Mouse (Mus musculus): ENCODE measurements at regions not wholly inside any gene's neighbourhood (a gene's known extent, or its start where the extent isn't known, plus 50 kb on each side); places are given as distances from the start of the nearest gene placed in this dataset.

GRCm38 (mm10) chr6:116974841-116975240, 193.5 kb upstream of the Cxcl12 start:
- H3K79me2 ChIP-seq (ENCODE audit: control insufficient read depth, insufficient read depth): no peaks in the 10 kb centered on the region
- no peaks in the 10 kb centered on the region for H3K36me3 ChIP-seq (ENCODE audit: control insufficient read depth, insufficient read depth)
- no peak overlapping the region for H3K4me3 ChIP-seq (ENCODE audit: insufficient read depth, poor library complexity, severe bottlenecking)
- no peaks in the 10 kb centered on the region for H3K79me3 ChIP-seq (ENCODE audit: low read depth)
- peaks cover 3% of the 10 kb centered on the region for H3K27me3 ChIP-seq (ENCODE audit: control insufficient read depth, insufficient read depth, insufficient read length)
- H3ac ChIP-seq (ENCODE audit: control insufficient read depth, insufficient read length, low read depth): no peak overlapping the region
- TF ChIP-seq MYOD1 (IDR thresholded peaks at IDR 0.05; ENCODE audit: control insufficient read depth, insufficient read length, low read depth) (no peak), USF1 (IDR thresholded peaks at IDR 0.05; ENCODE audit: low read depth) (no peak), FOSL1 (IDR thresholded peaks at IDR 0.05; ENCODE audit: insufficient read depth, low read length, poor library complexity, severe bottlenecking) (no peak), CEBPB (IDR thresholded peaks at IDR 0.05; ENCODE audit: low read depth) (no peak), MAX (IDR thresholded peaks at IDR 0.05) (no peak)

GRCm38 (mm10) chr6:116980349-116980995, 187.9 kb upstream of the Cxcl12 start:
- Histone ChIP-seq H3K27me3 (ENCODE audit: control insufficient read depth, insufficient read depth, insufficient read length) (peaks cover 3% of the 10 kb centered on the region), H3K79me3 (ENCODE audit: low read depth) (no peaks in the 10 kb centered on the region), H3K36me3 (ENCODE audit: control insufficient read depth, insufficient read depth) (no peaks in the 10 kb centered on the region), H3K79me2 (ENCODE audit: control insufficient read depth, insufficient read depth) (no peaks in the 10 kb centered on the region), H3ac (ENCODE audit: control insufficient read depth, insufficient read length, low read depth) (no peak overlapping the region), H3K4me3 (ENCODE audit: insufficient read depth, poor library complexity, severe bottlenecking) (no peak overlapping the region)
- TF ChIP-seq FOSL1 (IDR thresholded peaks at IDR 0.05; ENCODE audit: insufficient read depth, low read length, poor library complexity, severe bottlenecking) (no peak), CEBPB (IDR thresholded peaks at IDR 0.05; ENCODE audit: low read depth) (no peak), USF1 (IDR thresholded peaks at IDR 0.05; ENCODE audit: low read depth) (no peak), MAX (IDR thresholded peaks at IDR 0.05) (no peak), CTCF (IDR thresholded peaks at IDR 0.05; ENCODE audit: control insufficient read depth, insufficient read depth, insufficient read length) (no peak), MYOD1 (IDR thresholded peaks at IDR 0.05; ENCODE audit: control insufficient read depth, insufficient read length, low read depth) (no peak), MYOG (IDR thresholded peaks at IDR 0.05; ENCODE audit: control insufficient read depth, extremely low read depth, insufficient read length) (no peak)

GRCm38 (mm10) chr6:116985147-116985737, 183.1 kb upstream of the Cxcl12 start:
- TF ChIP-seq MYOD1 (IDR thresholded peaks at IDR 0.05; ENCODE audit: control insufficient read depth, insufficient read length, low read depth): no peak
- no peak for TF ChIP-seq MAX (IDR thresholded peaks at IDR 0.05)
- no peak for TF ChIP-seq USF1 (IDR thresholded peaks at IDR 0.05; ENCODE audit: low read depth)
- no peak for TF ChIP-seq MYOG (IDR thresholded peaks at IDR 0.05; ENCODE audit: control insufficient read depth, extremely low read depth, insufficient read length)
- no peak for TF ChIP-seq CTCF (IDR thresholded peaks at IDR 0.05; ENCODE audit: control insufficient read depth, insufficient read depth, insufficient read length)
- no peak for TF ChIP-seq CEBPB (IDR thresholded peaks at IDR 0.05; ENCODE audit: low read depth)
- TF ChIP-seq FOSL1 (IDR thresholded peaks at IDR 0.05; ENCODE audit: insufficient read depth, low read length, poor library complexity, severe bottlenecking): no peak
- no peaks in the 10 kb centered on the region for H3K79me3 ChIP-seq (ENCODE audit: low read depth)
- H3K4me3 ChIP-seq (ENCODE audit: insufficient read depth, poor library complexity, severe bottlenecking): no peak overlapping the region
- H3ac ChIP-seq (ENCODE audit: control insufficient read depth, insufficient read length, low read depth): no peak overlapping the region
- no peaks in the 10 kb centered on the region for H3K36me3 ChIP-seq (ENCODE audit: control insufficient read depth, insufficient read depth)
- no peaks in the 10 kb centered on the region for H3K27me3 ChIP-seq (ENCODE audit: control insufficient read depth, insufficient read depth, insufficient read length)
- no peaks in the 10 kb centered on the region for H3K79me2 ChIP-seq (ENCODE audit: control insufficient read depth, insufficient read depth)

GRCm38 (mm10) chr6:116986266-116987000, 181.9 kb upstream of the Cxcl12 start:
- Histone ChIP-seq H3ac (ENCODE audit: control insufficient read depth, insufficient read length, low read depth) (no peak overlapping the region), H3K4me3 (ENCODE audit: insufficient read depth, poor library complexity, severe bottlenecking) (no peak overlapping the region), H3K79me2 (ENCODE audit: control insufficient read depth, insufficient read depth) (no peaks in the 10 kb centered on the region), H3K27me3 (ENCODE audit: control insufficient read depth, insufficient read depth, insufficient read length) (no peaks in the 10 kb centered on the region), H3K79me3 (ENCODE audit: low read depth) (no peaks in the 10 kb centered on the region), H3K36me3 (ENCODE audit: control insufficient read depth, insufficient read depth) (no peaks in the 10 kb centered on the region)
- TF ChIP-seq MAX (IDR thresholded peaks at IDR 0.05) (no peak), MYOG (IDR thresholded peaks at IDR 0.05; ENCODE audit: control insufficient read depth, extremely low read depth, insufficient read length) (no peak), CTCF (IDR thresholded peaks at IDR 0.05; ENCODE audit: control insufficient read depth, insufficient read depth, insufficient read length) (no peak), MYOD1 (IDR thresholded peaks at IDR 0.05; ENCODE audit: control insufficient read depth, insufficient read length, low read depth) (no peak), USF1 (IDR thresholded peaks at IDR 0.05; ENCODE audit: low read depth) (no peak), FOSL1 (IDR thresholded peaks at IDR 0.05; ENCODE audit: insufficient read depth, low read length, poor library complexity, severe bottlenecking) (no peak), CEBPB (IDR thresholded peaks at IDR 0.05; ENCODE audit: low read depth) (no peak)

- TF ChIP-seq CTCF (IDR thresholded peaks at IDR 0.05; ENCODE audit: control insufficient read depth, insufficient read depth, insufficient read length) (no peak), FOSL1 (IDR thresholded peaks at IDR 0.05; ENCODE audit: insufficient read depth, low read length, poor library complexity, severe bottlenecking) (no peak), MYOD1 (IDR thresholded peaks at IDR 0.05; ENCODE audit: control insufficient read depth, insufficient read length, low read depth) (no peak), USF1 (IDR thresholded peaks at IDR 0.05; ENCODE audit: low read depth) (no peak), MYOG (IDR thresholded peaks at IDR 0.05; ENCODE audit: control insufficient read depth, extremely low read depth, insufficient read length) (no peak), MAX (IDR thresholded peaks at IDR 0.05) (no peak)
- Histone ChIP-seq H3ac (ENCODE audit: control insufficient read depth, insufficient read length, low read depth) (no peak overlapping the region), H3K36me3 (ENCODE audit: control insufficient read depth, insufficient read depth) (no peaks in the 10 kb centered on the region), H3K27me3 (ENCODE audit: control insufficient read depth, insufficient read depth, insufficient read length) (peaks cover 3% of the 10 kb centered on the region), H3K4me3 (ENCODE audit: insufficient read depth, poor library complexity, severe bottlenecking) (no peak overlapping the region), H3K79me2 (ENCODE audit: control insufficient read depth, insufficient read depth) (no peaks in the 10 kb centered on the region), H3K79me3 (ENCODE audit: low read depth) (no peaks in the 10 kb centered on the region)
These were observed 181.1 kb upstream of the Cxcl12 start for GRCm38 (mm10) chr6:116987243-116987642.
